Comparison of ENCODE assay signal across 8 mouse cellular contexts in the genomic region with DNA sequence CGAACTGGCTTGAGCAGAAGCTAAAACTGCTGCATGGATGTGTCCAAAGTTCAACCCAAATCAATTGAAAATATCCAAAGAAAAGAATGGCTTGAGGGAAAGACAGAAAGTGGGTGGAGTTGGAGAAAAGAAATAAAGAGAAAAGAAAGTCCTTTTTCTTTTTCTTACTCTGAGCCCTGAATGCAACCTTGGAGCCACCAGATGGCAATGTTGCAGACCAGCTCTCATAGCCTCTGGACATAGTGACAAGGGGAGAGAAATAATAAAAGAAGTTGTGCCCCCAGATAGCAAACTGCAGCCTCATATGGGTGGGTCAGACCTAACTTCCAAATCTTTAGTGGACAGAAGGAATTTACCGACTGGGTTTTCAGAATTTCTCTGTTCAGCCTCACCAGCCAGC.
DNase-seq lines count a peak whose midpoint lies in the region; ATAC-seq lines count a peak whose summit lies in the region.

No protein-coding gene starts in this region.

- ATAC-seq in kidney, embryonic 16.5 days (ENCODE audit: low FRiP score, low TSS enrichment), result no peak
- ATAC-seq in megakaryocyte-erythroid progenitor cell, adult 5-6 weeks (replicated peaks; ENCODE audit: low FRiP score, low TSS enrichment, poor library complexity, severe bottlenecking), result no peak

- DNase-seq in adrenal gland, postnatal 10 days, result peak; percentile 13
- DNase-seq in adrenal gland, postnatal 25 days, result no peak
- DNase-seq in kidney, adult 9 months, result peak; percentile 3
- peak; percentile 7 for DNase-seq in right cerebral cortex, postnatal 25 days
- DNase-seq in right cerebral cortex, postnatal 36 days (ENCODE audit: low spot score in 2 of 2), result no peak
- DNase-seq in urinary bladder, adult 2 months (ENCODE audit: low spot score), result no peak

- no peak overlapping the region for H3K9ac ChIP-seq in kidney, embryonic 16.5 days (replicated peaks; ENCODE audit: low read length)

- no peak overlapping the region for H3K4me3 ChIP-seq in kidney, embryonic 16.5 days (ENCODE audit: low read length)

- 58% methylated on average over 2 of the region's 2 CpGs for WGBS in kidney, embryonic 16.5 days

- no peaks in the 10 kb centered on the region for H3K4me1 ChIP-seq in kidney, embryonic 16.5 days (ENCODE audit: insufficient read depth, low read length)

- no peaks in the 10 kb centered on the region for H3K27me3 ChIP-seq in kidney, embryonic 16.5 days (ENCODE audit: insufficient read depth, low read length)

- H3K4me2 ChIP-seq in kidney, embryonic 16.5 days (replicated peaks; ENCODE audit: low read depth, low read length), result no peak overlapping the region

- H3K27ac ChIP-seq in kidney, embryonic 16.5 days (ENCODE audit: low read length), result no peak overlapping the region

- no peaks in the 10 kb centered on the region for H3K36me3 ChIP-seq in kidney, embryonic 16.5 days (ENCODE audit: insufficient read depth, low read length)

- H3K9me3 ChIP-seq in kidney, embryonic 16.5 days (ENCODE audit: low read length), result no peaks in the 10 kb centered on the region

Comparison
In these comparisons a context has a peak if more than half of its experiments do, and no peak if none do; other contexts are left out.
1. DNase-seq: peak in adrenal gland, postnatal 10 days (single experiment), kidney, adult 9 months (single experiment) and right cerebral cortex, postnatal 25 days (single experiment); none in adrenal gland, postnatal 25 days (single experiment), right cerebral cortex, postnatal 36 days (0 of 2) and urinary bladder, adult 2 months (single experiment).